Mouse (Mus musculus) stomach, embryonic 14.5 days (tissue): Measurements from ENCODE around the gene Med31. TPM values are rescaled to one million over a fixed set of nuclear protein-coding genes. Genes with fewer than 3 reads are reported as not detected.

Experiments
- ATAC-seq: fragments of 200-750 bp; cut with Nextera tagmentation; 2 replicates; pipeline ENCODE4 v1.8.0; 2017; ENCODE audit warnings: low read depth, moderate TSS enrichment; ENCODE audit not compliant: insufficient number of reproducible peaks, insufficient read depth, low FRiP score
- H3K27ac ChIP-seq: fragments of 300-500 bp; sonication (generic); 2 replicates; pipeline ENCODE4 v1.5.1; 2014; ENCODE audit warnings: mild to moderate bottlenecking, low read length, moderate library complexity, mixed read lengths
- H3K27me3 ChIP-seq: fragments of 300-500 bp; sonication (generic); 2 replicates; pipeline ENCODE4 v1.6.1; 2014; ENCODE audit warnings: low read length, control low read depth, mixed read lengths; ENCODE audit not compliant: control insufficient read depth, insufficient read depth
- H3K36me3 ChIP-seq: fragments of 300-500 bp; sonication (generic); 2 replicates; pipeline ENCODE4 v1.6.1; 2014; ENCODE audit warnings: mild to moderate bottlenecking, control low read depth, low read length, moderate library complexity, mixed read lengths; ENCODE audit not compliant: control insufficient read depth, insufficient read depth
- H3K4me1 ChIP-seq: fragments of 300-500 bp; sonication (generic); 2 replicates; pipeline ENCODE4 v1.6.1; 2014; ENCODE audit warnings: low read length, control low read depth, mixed read lengths; ENCODE audit not compliant: control insufficient read depth, insufficient read depth
- H3K4me2 ChIP-seq: fragments of 300-500 bp; sonication (generic); replicated peaks from 2 replicates; pipeline ENCODE4 v1.6.1; 2014; ENCODE audit warnings: low read depth, low read length, control low read depth
- H3K4me3 ChIP-seq: fragments of 300-500 bp; sonication (generic); 2 replicates; pipeline ENCODE4 v1.5.1; 2014; ENCODE audit warnings: low read depth, low read length, control low read depth
- H3K9ac ChIP-seq: fragments of 300-500 bp; sonication (generic); replicated peaks from 2 replicates; pipeline ENCODE4 v1.6.1; 2014; ENCODE audit warnings: low read depth, mild to moderate bottlenecking, control low read depth, low read length, moderate library complexity, mixed read lengths
- H3K9me3 ChIP-seq: fragments of 300-500 bp; sonication (generic); 2 replicates; pipeline ENCODE4 v1.6.1; 2016; ENCODE audit warnings: low read depth, low read length, control low read depth; ENCODE audit not compliant: control insufficient read depth
- WGBS: fragments of 180-500 bp; shearing (Covaris S2); extraction: QIAGEN DNeasy Blood & Tissue Kit; methylation state at CpG from one replicate; pipeline ENCODE4 v1.1.7; 2014; 5-methylcytosine and 5-hydroxymethylcytosine counted together
- polyA plus RNA-seq: library from polyadenylated mRNA; unstranded; fragments of >200 nt; fragmentation: Nextera tagmentation; extraction: Ambion mirVana; gene quantifications from 2 replicates; pipeline ENCODE4 v1.2.1, GENCODE M21; 2014

The Med31 gene
- polyA plus RNA-seq, 1 experiment from 2014 or later = 42.7 TPM

- no peaks in the 10 kb centered on the region for H3K4me1 ChIP-seq
- H3K9me3 ChIP-seq = no peaks in the 10 kb centered on the region
- peaks cover 26% of the 10 kb centered on the region for H3K36me3 ChIP-seq
- no peak overlapping the region for H3K4me3 ChIP-seq
- H3K4me2 ChIP-seq = no peak overlapping the region
- no peak overlapping the region for H3K9ac ChIP-seq
- H3K27ac ChIP-seq = no peak overlapping the region
- ATAC-seq = no peak
- H3K27me3 ChIP-seq = no peaks in the 10 kb centered on the region
- WGBS = 92% methylated on average over 2 of the region's 2 CpGs
Observed at GRCm38 (mm10) chr11:72163198-72163597, 52.2 kb downstream of the Med31 start.

Other genes starting within 250 kb of the Med31 start
- 0.11 TPM in 1 of 2 replicates, not detected in the other for gene Aipl1, start 178.1 kb downstream of the Med31 start, polyA plus RNA-seq
- 106 and 114 TPM in 2 replicates for gene Pimreg, start 173.6 kb downstream of the Med31 start, polyA plus RNA-seq
- 0.52 and 0.67 TPM in 2 replicates for gene Pitpnm3, start 79.8 kb downstream of the Med31 start, polyA plus RNA-seq
- gene Gm43951, start 8.8 kb downstream of the Med31 start, polyA plus RNA-seq = not detected in 2 replicates
- gene 4933427D14Rik, start 8.1 kb downstream of the Med31 start, polyA plus RNA-seq = 13.5 and 15.9 TPM in 2 replicates
- gene Txndc17, start 8.0 kb downstream of the Med31 start, polyA plus RNA-seq = 206 and 213 TPM in 2 replicates
- 0.21 and 0.49 TPM in 2 replicates for gene Slc13a5, start 51.6 kb upstream of the Med31 start, polyA plus RNA-seq
- 3.7 and 4.4 TPM in 2 replicates for gene Xaf1, start 86.0 kb upstream of the Med31 start, polyA plus RNA-seq
- not detected in 2 replicates for gene Fbxo39, start 98.9 kb upstream of the Med31 start, polyA plus RNA-seq
- 0.18 and 1.2 TPM in 2 replicates for gene Tekt1, start 146.8 kb upstream of the Med31 start, polyA plus RNA-seq
- 28.8 and 31.6 TPM in 2 replicates for gene Smtnl2, start 196.1 kb upstream of the Med31 start, polyA plus RNA-seq
- gene Ggt6, start 219.9 kb upstream of the Med31 start, polyA plus RNA-seq = 0.51 and 1.7 TPM in 2 replicates
- 121 and 126 TPM in 2 replicates for gene Mybbp1a, start 225.8 kb upstream of the Med31 start, polyA plus RNA-seq